Mouse (Mus musculus): ENCODE measurements around the gene Xpot.

Xpot gene

DNA sequence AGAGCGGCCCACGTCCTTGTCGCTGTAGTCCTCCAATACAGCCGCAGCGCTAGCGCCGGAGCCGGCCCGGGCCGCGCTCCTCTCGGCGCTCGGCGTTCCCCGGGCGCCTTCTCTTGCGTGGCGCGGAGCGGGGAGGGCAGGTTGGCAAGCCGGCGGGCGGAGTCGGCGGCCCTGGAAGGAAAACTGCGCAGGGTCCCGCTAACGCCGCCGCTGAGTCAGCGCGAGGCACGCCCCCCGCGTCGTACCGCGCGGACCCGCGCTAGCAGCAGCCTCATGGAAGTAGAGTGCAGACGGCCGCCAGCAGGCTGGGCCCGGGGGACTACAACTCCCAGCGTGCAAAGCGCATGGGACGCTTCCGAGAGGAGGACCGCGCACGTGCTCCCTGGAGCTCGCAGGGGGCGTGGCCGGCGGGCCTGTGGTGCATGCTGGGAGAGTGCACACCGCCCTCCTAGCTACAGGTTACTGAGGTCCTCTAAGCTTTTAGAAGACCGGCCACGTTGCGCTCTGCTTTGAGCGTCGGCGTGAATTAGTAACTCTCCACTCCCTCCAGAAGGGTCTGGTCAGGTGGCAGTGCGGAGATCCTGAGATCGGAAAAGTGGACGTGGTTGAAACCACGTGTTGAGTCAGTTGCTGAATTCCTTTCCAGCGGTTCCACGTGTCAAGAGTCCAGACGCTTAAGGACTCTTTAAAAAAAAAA is at the start of gene Xpot:
TSS of gene Xpot (minus strand) at position 147 of the 697 bp plus-strand sequence.
- DNase-seq = peak; percentile 99

- no peak for DNase-seq
Measured at GRCm38 (mm10) chr10:121669103-121669502, 43.0 kb upstream of the Xpot start.

- no peak for DNase-seq
Measured at GRCm38 (mm10) chr10:121665631-121666145, 39.6 kb upstream of the Xpot start.

- DNase-seq = no peak
Measured at GRCm38 (mm10) chr10:121663599-121663998, 37.5 kb upstream of the Xpot start.

DNA sequence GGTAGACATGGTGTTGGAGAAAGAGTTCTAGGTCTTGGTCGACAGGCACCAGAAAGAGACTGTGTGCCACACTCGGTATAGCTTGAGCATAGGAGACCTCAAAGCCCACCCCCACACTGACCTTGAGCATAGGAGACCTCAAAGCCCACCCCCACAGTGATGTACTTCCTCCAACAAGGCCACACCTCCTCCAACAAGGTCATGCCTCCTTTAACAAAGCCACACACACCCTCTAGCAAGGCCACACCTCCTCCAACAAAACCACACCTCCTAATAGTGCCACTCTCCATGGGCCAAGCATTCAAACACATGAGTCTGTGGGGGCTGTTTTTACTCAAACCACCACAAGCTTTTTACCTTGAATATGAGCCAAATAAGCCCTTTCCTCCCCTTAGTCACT is 36.6 kb upstream of the Xpot start:
- no peak for DNase-seq

DNA sequence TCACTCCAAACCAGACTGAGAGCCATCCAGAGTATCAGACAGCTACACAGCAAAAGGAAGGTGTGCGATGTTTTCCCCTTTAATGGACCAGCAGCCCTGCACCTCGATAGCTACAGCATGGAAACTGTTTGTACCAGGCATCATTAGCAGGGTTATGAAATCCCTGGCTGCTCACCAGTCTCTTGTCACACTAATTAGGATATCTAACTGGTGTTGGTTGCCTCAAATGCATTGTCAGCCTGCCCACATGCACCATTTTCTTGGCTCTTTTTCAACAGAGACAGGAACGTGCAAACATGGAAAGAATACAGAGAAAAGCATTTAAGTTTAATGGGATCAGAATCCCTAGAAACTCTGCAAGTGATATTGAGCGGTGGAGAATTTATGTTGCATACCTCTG is 29.8 kb upstream of the Xpot start:
- DNase-seq = no peak

DNA sequence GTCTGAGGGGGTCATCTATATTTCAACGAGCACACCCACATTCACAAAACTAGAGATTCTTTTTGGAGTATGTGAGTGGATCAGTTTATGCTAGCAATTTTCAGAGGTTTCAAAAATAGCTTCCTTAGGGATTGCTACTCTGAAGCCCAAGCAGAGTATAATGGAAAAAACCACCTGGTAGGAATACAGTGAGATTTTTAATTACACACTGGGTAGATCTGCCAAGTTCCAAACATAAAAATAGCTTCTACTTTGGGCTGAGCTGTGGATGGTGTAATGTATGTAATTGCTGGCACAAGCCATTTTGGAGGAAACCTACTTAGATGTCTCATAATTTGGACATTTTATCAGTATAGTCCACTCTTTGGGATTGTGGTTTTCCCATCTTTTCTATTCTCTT is 26.9 kb upstream of the Xpot start:
- DNase-seq = no peak

- no peak for DNase-seq
Measured at GRCm38 (mm10) chr10:121646294-121646693, 20.2 kb upstream of the Xpot start.

- peak; percentile 8 to 28 for DNase-seq
Measured at GRCm38 (mm10) chr10:121642054-121642947, 16.2 kb upstream of the Xpot start.

DNA sequence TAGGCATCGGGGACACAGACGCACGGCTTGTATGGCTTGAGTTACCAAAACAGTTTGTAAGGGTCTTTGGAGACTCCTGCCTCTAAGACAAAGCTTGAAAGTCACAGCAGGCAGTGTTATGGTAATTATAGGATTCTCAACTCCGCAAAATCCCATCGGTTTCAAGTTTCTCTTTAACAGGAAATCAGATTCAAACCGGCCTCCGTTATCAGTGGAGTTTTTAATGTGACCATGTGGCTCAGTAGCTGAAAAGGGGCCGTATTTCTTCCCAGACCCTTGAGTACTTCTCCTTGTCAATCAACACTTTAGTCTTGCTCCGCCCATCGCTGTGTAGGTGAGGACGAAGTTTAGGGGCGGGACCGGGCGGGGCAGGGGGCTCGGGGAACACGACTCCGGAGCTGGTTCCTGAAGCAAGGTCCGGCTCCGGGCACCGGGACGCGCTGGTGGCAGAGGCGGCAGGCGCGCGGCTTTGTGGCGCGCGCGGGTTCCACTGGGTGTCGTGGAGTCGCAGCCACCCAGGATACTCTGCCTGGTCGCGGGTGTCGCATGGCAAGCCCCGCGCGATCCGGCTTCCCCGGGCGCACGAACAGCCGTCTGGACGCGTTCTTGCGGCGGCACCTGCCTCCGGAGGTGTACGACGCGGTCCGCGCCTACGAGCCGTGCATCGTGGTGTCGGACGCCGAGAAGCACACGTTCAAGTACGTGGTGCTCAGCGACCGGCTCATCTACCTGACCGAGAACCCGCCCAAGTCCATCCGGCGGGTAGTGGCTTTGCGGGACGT is 15.3 kb upstream of the Xpot start, which contains the start of gene D930020B18Rik:
TSS of gene D930020B18Rik (plus strand) at position 317 of the 782 bp plus-strand sequence.
- peak; percentile 16 to 54 for DNase-seq

DNA sequence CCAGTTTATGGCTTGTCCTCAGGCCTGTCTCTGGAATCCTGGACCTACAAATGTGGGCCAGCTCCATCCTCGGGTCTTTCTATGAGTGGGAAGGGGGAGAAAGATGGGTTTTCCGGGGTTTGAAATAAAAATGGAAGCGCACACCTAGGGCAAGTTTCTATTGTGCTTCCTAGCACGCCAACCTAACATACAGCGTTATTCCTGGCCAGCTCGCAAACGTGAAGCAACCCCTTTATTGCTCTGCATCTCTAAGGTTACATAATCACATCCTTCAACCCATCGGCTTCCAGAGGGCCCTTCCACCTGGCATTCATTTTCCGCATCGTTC is 14.8 kb upstream of the Xpot start:
- DNase-seq = peak in 1 of 2 experiments; percentile 36

DNA sequence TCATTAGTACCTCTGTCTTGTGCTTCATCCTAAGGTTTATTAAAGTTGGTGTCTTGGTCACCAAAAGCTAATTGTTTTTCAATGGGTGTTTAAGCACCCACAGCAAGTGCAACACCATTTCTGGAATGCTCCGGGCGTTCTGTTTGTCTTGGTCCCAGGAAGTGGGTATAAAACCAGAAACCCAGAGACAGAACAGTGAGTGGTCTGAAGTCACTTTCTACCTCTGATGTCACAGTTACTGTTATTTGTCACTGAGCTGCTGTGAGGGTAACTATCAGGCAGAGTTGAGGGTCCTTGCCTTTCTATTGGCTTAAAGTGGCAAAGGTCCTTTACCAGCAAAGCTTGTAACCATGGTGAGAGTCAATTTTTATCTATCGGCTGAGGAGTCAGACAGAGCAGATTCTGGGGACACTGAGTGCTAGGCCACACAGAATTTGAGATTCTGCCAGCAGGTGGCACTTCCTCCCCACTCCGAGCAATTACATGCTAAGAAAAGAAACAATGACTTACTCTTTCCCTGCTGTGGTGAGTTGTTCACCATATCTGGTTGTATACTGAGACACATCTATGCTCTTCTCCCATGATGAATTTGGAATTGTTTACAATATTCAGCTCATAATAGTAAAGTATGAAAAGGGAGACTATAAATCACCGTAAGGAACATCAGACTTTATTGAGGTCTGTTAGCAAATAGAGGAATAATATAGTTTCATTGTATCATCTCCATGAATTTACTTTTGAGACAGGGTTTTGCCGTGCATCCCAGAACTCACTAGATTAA is 14.2 kb upstream of the Xpot start:
- DNase-seq = peak; percentile 43 to 54

GRCm38 (mm10) chr10:121639573-121639972 is 13.4 kb upstream of the Xpot start:
- DNase-seq = no peak

DNA sequence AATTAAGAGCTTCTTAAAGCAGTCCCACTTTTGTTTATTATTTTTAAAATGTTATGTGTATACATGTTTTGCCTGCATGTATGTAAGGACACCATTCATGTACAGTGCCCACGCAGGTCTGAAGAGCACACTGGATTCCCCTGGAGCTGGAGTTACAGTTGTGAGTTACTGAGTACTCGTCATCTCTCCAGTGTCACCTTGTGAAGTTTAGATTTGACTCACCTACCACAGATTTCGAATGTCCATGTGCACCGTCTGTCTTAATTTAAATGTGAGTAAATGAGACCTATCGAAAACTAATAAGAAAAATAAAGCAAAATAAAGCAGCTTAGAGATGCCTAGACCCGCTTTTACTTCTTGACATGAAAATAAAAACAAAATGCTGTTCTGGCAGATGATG is 10.1 kb upstream of the Xpot start:
- no peak for DNase-seq

- no peak for DNase-seq
Measured at GRCm38 (mm10) chr10:121634159-121634558, 8.0 kb upstream of the Xpot start.

DNA sequence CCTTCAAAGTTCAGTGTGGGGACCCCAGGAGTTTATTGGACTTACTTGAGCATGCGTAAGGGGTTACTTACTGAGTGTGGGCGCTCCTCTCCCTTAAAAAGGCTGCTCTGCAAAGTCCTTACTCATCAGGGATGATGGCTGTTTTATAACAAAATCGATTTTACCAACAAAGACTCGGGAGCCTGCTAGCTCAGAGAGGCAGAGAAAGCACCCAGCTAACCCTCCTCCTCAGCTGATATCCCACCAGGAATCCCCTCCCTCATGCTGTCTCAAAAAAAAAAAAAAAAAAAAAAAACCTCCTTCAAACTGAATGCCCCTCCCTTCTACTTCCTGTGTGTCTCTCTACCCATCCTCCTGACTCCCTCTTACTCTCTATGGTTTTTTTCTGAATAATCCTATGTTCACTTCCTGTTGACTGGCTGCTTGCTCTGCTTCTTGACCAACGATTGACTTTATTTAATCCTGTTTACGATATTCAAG is 2.5 kb upstream of the Xpot start:
- no peak for DNase-seq

- no peak for DNase-seq
Measured at GRCm38 (mm10) chr10:121627216-121627852, 1.2 kb upstream of the Xpot start.

GRCm38 (mm10) chr10:121625407-121626185 is 536 bp downstream of the Xpot start:
- DNase-seq = no peak

DNA sequence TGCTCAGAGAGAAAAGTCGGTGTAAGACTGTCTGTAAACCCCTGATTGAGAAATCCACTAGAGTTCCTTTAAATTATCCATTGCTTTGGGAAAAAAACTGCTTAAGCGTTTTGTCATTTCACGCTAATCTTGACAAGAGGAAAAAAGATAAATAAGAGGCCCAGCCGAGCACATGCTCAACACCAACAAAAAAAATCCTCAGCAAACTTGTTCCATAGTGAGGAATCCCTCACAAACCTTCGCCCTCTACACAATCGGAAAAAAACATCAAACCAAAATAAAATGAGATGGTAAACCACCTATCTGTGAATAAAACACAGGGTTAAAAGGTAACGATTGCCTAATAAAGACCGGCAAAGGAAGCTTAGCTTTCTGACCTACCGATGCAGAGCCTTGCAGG is 1.1 kb downstream of the Xpot start:
- no peak for DNase-seq

DNA sequence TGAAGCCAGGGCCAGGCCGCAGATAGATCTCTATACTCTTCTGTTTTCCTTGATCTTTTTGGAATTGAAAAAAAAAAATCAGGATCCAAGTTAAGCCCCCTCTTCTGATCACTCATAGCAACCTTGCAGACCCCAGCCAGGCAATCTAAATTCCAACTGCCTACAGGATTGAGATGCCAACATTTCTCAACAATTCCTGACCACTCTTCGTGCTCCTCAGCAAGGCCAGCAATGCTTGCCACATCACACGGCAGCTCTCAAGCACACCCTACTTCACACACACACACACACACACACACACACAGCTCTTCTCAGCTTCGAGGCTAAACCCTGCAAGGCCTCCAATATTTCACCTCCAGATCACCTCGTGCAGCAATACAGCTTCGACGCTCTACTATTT is 2.5 kb downstream of the Xpot start:
- DNase-seq = no peak

- no peak for DNase-seq
Measured at GRCm38 (mm10) chr10:121622431-121622830, 3.7 kb downstream of the Xpot start.

All from cerebellum, adult 18-20 months (tissue).